Mouse (Mus musculus) C2C12 (cell line): Measurements from ENCODE around the gene Tm7sf2. TPM values are rescaled to one million over a fixed set of nuclear protein-coding genes. Genes with fewer than 3 reads are reported as not detected.

ENCODE experiments used
- H3K27me3 ChIP-seq: one replicate; pipeline ENCODE4 v1.6.1; 2011; ENCODE audit not compliant: control insufficient read depth, insufficient read depth, insufficient read length
- H3K36me3 ChIP-seq: one replicate; pipeline ENCODE4 v1.6.1; 2011; ENCODE audit not compliant: control insufficient read depth, insufficient read depth
- H3K4me3 ChIP-seq: one replicate; pipeline ENCODE4 v1.5.1; 2011; ENCODE audit warnings: mild to moderate bottlenecking, control low read depth; ENCODE audit not compliant: poor library complexity, insufficient read depth, severe bottlenecking
- H3K79me2 ChIP-seq: one replicate; pipeline ENCODE4 v1.6.1; 2011; ENCODE audit not compliant: control insufficient read depth, insufficient read depth
- H3K79me3 ChIP-seq: one replicate; pipeline ENCODE4 v1.6.1; 2011; ENCODE audit warnings: low read depth, control low read depth
- H3ac ChIP-seq: one replicate; pipeline ENCODE3; 2011; ENCODE audit warnings: low read depth; ENCODE audit not compliant: control insufficient read depth, insufficient read length
- CEBPB ChIP-seq: IDR thresholded peaks from one replicate; pipeline ENCODE4 v1.6.1; 2011; ENCODE audit warnings: low read depth, mild to moderate bottlenecking, control low read depth, moderate library complexity
- CTCF ChIP-seq: IDR thresholded peaks from one replicate; pipeline ENCODE4 v1.5.1; 2011; ENCODE audit not compliant: control insufficient read depth, insufficient read depth, insufficient read length
- FOSL1 ChIP-seq: IDR thresholded peaks from one replicate; pipeline ENCODE4 v1.8.0; 2011; ENCODE audit warnings: mild to moderate bottlenecking, low read length; ENCODE audit not compliant: poor library complexity, insufficient read depth, severe bottlenecking
- MAX ChIP-seq: IDR thresholded peaks from one replicate; pipeline ENCODE4 v1.6.1; 2011; ENCODE audit warnings: mild to moderate bottlenecking, control low read depth
- MYOD1 ChIP-seq: IDR thresholded peaks from one replicate; pipeline ENCODE4 v1.6.1; 2011; ENCODE audit warnings: low read depth; ENCODE audit not compliant: control insufficient read depth, insufficient read length
- MYOG ChIP-seq: IDR thresholded peaks from one replicate; pipeline ENCODE4 v1.6.1; 2011; ENCODE audit not compliant: control insufficient read depth, insufficient read length; ENCODE audit errors: extremely low read depth
- USF1 ChIP-seq: IDR thresholded peaks from one replicate; pipeline ENCODE4 v1.6.1; 2011; ENCODE audit warnings: low read depth, mild to moderate bottlenecking, control low read depth, moderate library complexity
- polyA plus RNA-seq: library from polyadenylated mRNA; unstranded; fragments of >200 nt; fragmentation: generic; extraction: Trizol; gene quantifications from one replicate; pipeline ENCODE4 v1.2.1, GENCODE M21; 2012; ENCODE audit warnings: missing spikeins

The Tm7sf2 gene
- polyA plus RNA-seq, 1 experiment = 14.7 TPM

GRCm38 (mm10) chr19:6073889-6074288 lies 5.7 kb upstream of the Tm7sf2 start:
- H3K79me3 ChIP-seq = peaks cover 7% of the 10 kb centered on the region
- peaks cover 28% of the 10 kb centered on the region for H3K79me2 ChIP-seq
- H3K36me3 ChIP-seq = peaks cover 11% of the 10 kb centered on the region
- no peaks in the 10 kb centered on the region for H3K27me3 ChIP-seq
- H3ac ChIP-seq = no peak overlapping the region
- no peak overlapping the region for H3K4me3 ChIP-seq
- TF ChIP-seq USF1 (no peak), MAX (no peak), MYOD1 (no peak), FOSL1 (no peak), MYOG (no peak), CEBPB (no peak), CTCF (no peak)

GRCm38 (mm10) chr19:6071261-6071660 lies 3.1 kb upstream of the Tm7sf2 start:
- Histone ChIP-seq H3ac (no peak overlapping the region), H3K79me2 (peaks cover 22% of the 10 kb centered on the region), H3K36me3 (peaks cover 16% of the 10 kb centered on the region), H3K27me3 (no peaks in the 10 kb centered on the region), H3K4me3 (no peak overlapping the region), H3K79me3 (peaks cover 3% of the 10 kb centered on the region)
- TF ChIP-seq MAX (no peak), FOSL1 (no peak), MYOD1 (no peak), CEBPB (no peak), CTCF (no peak), USF1 (no peak)

- no peak for TF ChIP-seq MYOD1
- TF ChIP-seq USF1 = no peak
- TF ChIP-seq CTCF = no peak
- TF ChIP-seq MYOG = no peak
- TF ChIP-seq CEBPB = no peak
- no peak for TF ChIP-seq FOSL1
- TF ChIP-seq MAX = no peak
- H3ac ChIP-seq = no peak overlapping the region
- H3K79me3 ChIP-seq = no peaks in the 10 kb centered on the region
- H3K79me2 ChIP-seq = peaks cover 16% of the 10 kb centered on the region
- H3K27me3 ChIP-seq = no peaks in the 10 kb centered on the region
- peaks cover 16% of the 10 kb centered on the region for H3K36me3 ChIP-seq
- no peak overlapping the region for H3K4me3 ChIP-seq
Measured at GRCm38 (mm10) chr19:6070571-6071250, 2.5 kb upstream of the Tm7sf2 start.

- Histone ChIP-seq H3K79me3 (no peaks in the 10 kb centered on the region), H3K79me2 (peaks cover 8% of the 10 kb centered on the region), H3K4me3 (no peak overlapping the region), H3K36me3 (peaks cover 15% of the 10 kb centered on the region), H3ac (no peak overlapping the region), H3K27me3 (no peaks in the 10 kb centered on the region)
- TF ChIP-seq MYOG (no peak), CEBPB (no peak), FOSL1 (no peak), CTCF (no peak), USF1 (no peak), MYOD1 (no peak)
Measured at GRCm38 (mm10) chr19:6069851-6070250, 1.7 kb upstream of the Tm7sf2 start.

- peaks cover 9% of the 10 kb centered on the region for H3K36me3 ChIP-seq
- no peak overlapping the region for H3K4me3 ChIP-seq
- no peaks in the 10 kb centered on the region for H3K79me2 ChIP-seq
- no peaks in the 10 kb centered on the region for H3K27me3 ChIP-seq
- no peak overlapping the region for H3ac ChIP-seq
- TF ChIP-seq MYOD1 (no peak), CEBPB (no peak), CTCF (no peak), MYOG (no peak), FOSL1 (no peak), MAX (no peak), USF1 (no peak)
- no peaks in the 10 kb centered on the region for H3K79me3 ChIP-seq
Measured at GRCm38 (mm10) chr19:6068951-6069350, 778 bp upstream of the Tm7sf2 start.

- Histone ChIP-seq H3K27me3 (no peaks in the 10 kb centered on the region), H3K36me3 (peaks cover 9% of the 10 kb centered on the region), H3K79me2 (peaks cover 12% of the 10 kb centered on the region), H3ac (peak overlapping the region; percentile 47), H3K4me3 (peak overlapping the region; percentile 30), H3K79me3 (peaks cover 7% of the 10 kb centered on the region)
- TF ChIP-seq CTCF = peak; percentile 92
- TF ChIP-seq USF1 = no peak
Measured at GRCm38 (mm10) chr19:6067011-6067723, 1.0 kb downstream of the Tm7sf2 start.
